Mouse (Mus musculus) midbrain, embryonic 14.5 days (tissue): ENCODE results near the gene Itsn1. TPM values are rescaled to one million over a fixed set of nuclear protein-coding genes. Genes with fewer than 3 reads are reported as not detected.

ENCODE experiments used
- ATAC-seq: fragments of 200-750 bp; cut with Nextera tagmentation; 2 replicates; pipeline ENCODE4 v1.8.0; 2017; ENCODE audit warnings: moderate number of reproducible peaks, moderate library complexity; ENCODE audit not compliant: low FRiP score, low TSS enrichment
- DNase-seq: peaks from one replicate; pipeline ENCODE4 v3.0.0-alpha.2; 2015
- H3K27ac ChIP-seq: fragments of 300-500 bp; sonication (generic); replicated peaks from 2 replicates; pipeline ENCODE4 v1.5.1; 2014; ENCODE audit warnings: mild to moderate bottlenecking, low read depth, low read length, moderate library complexity
- H3K27me3 ChIP-seq: fragments of 300-500 bp; sonication (generic); 2 replicates; pipeline ENCODE4 v1.6.1; 2014; ENCODE audit warnings: low read length, control low read depth, mixed read lengths; ENCODE audit not compliant: control insufficient read depth, insufficient read depth
- H3K36me3 ChIP-seq: fragments of 300-500 bp; sonication (generic); 2 replicates; pipeline ENCODE4 v1.6.1; 2014; ENCODE audit warnings: low read length, control low read depth; ENCODE audit not compliant: control insufficient read depth, insufficient read depth
- H3K4me1 ChIP-seq: fragments of 300-500 bp; sonication (generic); 2 replicates; pipeline ENCODE4 v1.6.1; 2014; ENCODE audit warnings: mild to moderate bottlenecking, antibody characterized with exemption, low read length, control low read depth; ENCODE audit not compliant: control insufficient read depth, insufficient read depth
- H3K4me2 ChIP-seq: fragments of 300-500 bp; sonication (generic); 2 replicates; pipeline ENCODE4 v1.6.1; 2014; ENCODE audit warnings: mild to moderate bottlenecking, low read length, moderate library complexity
- H3K4me3 ChIP-seq: fragments of 300-500 bp; sonication (generic); replicated peaks from 2 replicates; pipeline ENCODE4 v1.5.1; 2014; ENCODE audit warnings: low read depth, low read length
- H3K9ac ChIP-seq: fragments of 300-500 bp; sonication (generic); replicated peaks from 2 replicates; pipeline ENCODE4 v1.6.1; 2014; ENCODE audit warnings: mild to moderate bottlenecking, low read length, moderate library complexity
- H3K9me3 ChIP-seq: fragments of 300-500 bp; sonication (generic); 2 replicates; pipeline ENCODE4 v1.6.1; 2016; ENCODE audit warnings: low read length, control low read depth, mixed read lengths; ENCODE audit not compliant: control insufficient read depth
- WGBS: fragments of 180-500 bp; shearing (Covaris S2); extraction: QIAGEN DNeasy Blood & Tissue Kit; methylation state at CpG from one replicate; pipeline ENCODE4 v1.1.7; 2014; 5-methylcytosine and 5-hydroxymethylcytosine counted together
- microRNA-seq: library from miRNA; unstranded; fragments of <30 nt; microRNA quantifications from one replicate; pipeline ENCODE4, GENCODE M21; 2016
- polyA plus RNA-seq: library from polyadenylated mRNA; unstranded; fragments of >200 nt; fragmentation: Nextera tagmentation; extraction: Ambion mirVana; gene quantifications from 2 replicates; pipeline ENCODE4 v1.2.1, GENCODE M21; 2014

Itsn1 gene
- polyA plus RNA-seq, 1 experiment from 2014 or later, result 67.5 TPM

GRCm38 (mm10) chr16:91962894-91963555, 233.9 kb downstream of the Itsn1 start:
- H3K36me3 ChIP-seq, result no peaks in the 10 kb centered on the region
- peak; percentile 92 for DNase-seq
- peak overlapping the region; percentile 46 for H3K9ac ChIP-seq
- WGBS, result 13% methylated on average over 14 of the region's 14 CpGs
- peak; percentile 94 for ATAC-seq
- H3K4me3 ChIP-seq, result no peak overlapping the region
- H3K27ac ChIP-seq, result peak overlapping the region; percentile 95
- no peaks in the 10 kb centered on the region for H3K27me3 ChIP-seq
- peak overlapping the region; percentile 51 for H3K4me2 ChIP-seq
- H3K9me3 ChIP-seq, result no peaks in the 10 kb centered on the region
- peaks cover 21% of the 10 kb centered on the region for H3K4me1 ChIP-seq

- no peaks in the 10 kb centered on the region for H3K27me3 ChIP-seq
- H3K4me2 ChIP-seq, result peak overlapping the region; percentile 51; the same call in 1 of the 2 replicates
- ATAC-seq, result peak; percentile 38
- DNase-seq, result no peak
- H3K9me3 ChIP-seq, result no peaks in the 10 kb centered on the region
- peak overlapping the region; percentile 95 for H3K27ac ChIP-seq
- peaks cover 21% of the 10 kb centered on the region for H3K4me1 ChIP-seq
- peak overlapping the region; percentile 46; the same call in 1 of the 2 replicates for H3K9ac ChIP-seq
- H3K36me3 ChIP-seq, result no peaks in the 10 kb centered on the region
- 37% methylated on average over 3 of the region's 3 CpGs for WGBS
- no peak overlapping the region for H3K4me3 ChIP-seq
Measured at GRCm38 (mm10) chr16:91963556-91963900, 234.4 kb downstream of the Itsn1 start.

- no peak for ATAC-seq
- no peak overlapping the region for H3K4me3 ChIP-seq
- no peak overlapping the region for H3K4me2 ChIP-seq
- peak overlapping the region; percentile 95 for H3K27ac ChIP-seq
- no peak overlapping the region for H3K9ac ChIP-seq
- H3K4me1 ChIP-seq, result peaks cover 21% of the 10 kb centered on the region
- H3K36me3 ChIP-seq, result no peaks in the 10 kb centered on the region
- DNase-seq, result peak; percentile 7
- H3K9me3 ChIP-seq, result no peaks in the 10 kb centered on the region
- 85% methylated on average over 13 of the region's 13 CpGs for WGBS
- no peaks in the 10 kb centered on the region for H3K27me3 ChIP-seq
Measured at GRCm38 (mm10) chr16:91964308-91965178, 235.5 kb downstream of the Itsn1 start.

GRCm38 (mm10) chr16:91968725-91969124, 239.6 kb downstream of the Itsn1 start:
- Histone ChIP-seq H3K4me2 (no peak overlapping the region), H3K36me3 (no peaks in the 10 kb centered on the region), H3K27ac (no peak overlapping the region), H3K4me3 (no peak overlapping the region), H3K27me3 (no peaks in the 10 kb centered on the region), H3K9ac (no peak overlapping the region), H3K4me1 (peaks cover 5% of the 10 kb centered on the region), H3K9me3 (no peaks in the 10 kb centered on the region)
- 70% methylated on average over 10 of the region's 10 CpGs for WGBS
- ATAC-seq (no peak), DNase-seq (no peak)

- DNase-seq (no peak), ATAC-seq (no peak)
- Histone ChIP-seq H3K9me3 (no peaks in the 10 kb centered on the region), H3K9ac (no peak overlapping the region), H3K4me3 (no peak overlapping the region), H3K4me2 (no peak overlapping the region), H3K27ac (no peak overlapping the region), H3K4me1 (no peaks in the 10 kb centered on the region), H3K27me3 (no peaks in the 10 kb centered on the region), H3K36me3 (no peaks in the 10 kb centered on the region)
- WGBS, result 60% methylated on average over 10 of the region's 10 CpGs
Measured at GRCm38 (mm10) chr16:91969516-91970031, 240.5 kb downstream of the Itsn1 start.

Small RNAs within 50 kb of the gene (microRNA-seq; reads per million reads assigned to microRNA genes)
- gene Gm27773, result not detected

Other genes with a start within 250 kb of the Itsn1 start
- 38.8 and 56.1 TPM in 2 replicates for gene Ifnar1, start 244.0 kb upstream of the Itsn1 start, polyA plus RNA-seq
- gene Ifngr2, start 182.2 kb upstream of the Itsn1 start, polyA plus RNA-seq, result 90.2 and 94.2 TPM in 2 replicates
- gene Tmem50b, start 131.5 kb upstream of the Itsn1 start, polyA plus RNA-seq, result 72.3 and 77.8 TPM in 2 replicates
- 6.3 and 8.7 TPM in 2 replicates for gene Dnajc28, start 110.3 kb upstream of the Itsn1 start, polyA plus RNA-seq
- 42.8 and 64.2 TPM in 2 replicates for gene Gart, start 82.3 kb upstream of the Itsn1 start, polyA plus RNA-seq
- gene Son, start 81.8 kb upstream of the Itsn1 start, polyA plus RNA-seq, result 172 and 175 TPM in 2 replicates
- 22.2 and 24.7 TPM in 2 replicates for gene Donson, start 40.5 kb upstream of the Itsn1 start, polyA plus RNA-seq
- gene Cryzl1, start 306 bp upstream of the Itsn1 start, polyA plus RNA-seq, result 113 and 135 TPM in 2 replicates